Mouse (Mus musculus) lung, adult 2 months (tissue): ENCODE data around the gene Gapvd1.
"Not testable (repeated sequence)": the region's sequence is repeated elsewhere in the genome, so short reads cannot be mapped to it uniquely, and the experiment has no call there.

ENCODE experiments used
- CTCF ChIP-seq: fragments of 200-500 bp; IDR thresholded peaks from 2 replicates; pipeline ENCODE4 v1.5.1; 2011; ENCODE audit warnings: mild to moderate bottlenecking, low read length, control low read depth; ENCODE audit not compliant: insufficient read depth
- POLR2A ChIP-seq: fragments of 200-500 bp; IDR thresholded peaks from 2 replicates; pipeline ENCODE4 v1.6.1; 2011; ENCODE audit warnings: low read depth, mild to moderate bottlenecking, control low read depth, low read length, borderline replicate concordance; ENCODE audit errors: extremely low read depth

DNA sequence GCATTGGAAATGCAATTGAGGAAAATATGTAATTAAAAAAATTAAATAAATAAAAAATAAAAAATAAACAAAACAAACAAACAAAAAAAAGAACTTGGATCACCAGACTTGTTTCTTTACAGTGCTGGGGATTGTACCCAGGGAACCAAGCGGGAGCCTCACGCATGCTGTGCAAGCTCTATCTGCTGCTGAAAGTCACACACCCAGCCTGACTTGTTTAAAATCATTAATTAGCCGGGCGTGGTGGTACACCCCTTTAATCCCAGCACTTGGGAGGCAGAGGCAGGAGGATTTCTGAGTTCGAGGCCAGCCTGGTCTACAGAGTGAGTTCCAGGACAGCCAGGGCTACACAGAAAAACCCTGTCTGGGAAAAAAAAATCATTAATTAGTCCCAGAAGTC, 6.2 kb upstream of the Gapvd1 start:
- TF ChIP-seq POLR2A, CTCF: not testable (repeated sequence)
